Mouse (Mus musculus) v-Abl transformed pro-B cells (cell line): ENCODE results near the gene Adgrv1.
"Not testable (repeated sequence)": the region's sequence is repeated elsewhere in the genome, so short reads cannot be mapped to it uniquely, and the experiment has no call there.

Source experiments
- in situ Hi-C, 2 experiments: fragments of 400-800 bp; cut with MboI; formaldehyde crosslinking; loops; one replicate each; pipeline ENCODE4 v1.15.1; 2025; ENCODE audit not compliant: unreplicated experiment in 2 of 2

The Adgrv1 gene

DNA sequence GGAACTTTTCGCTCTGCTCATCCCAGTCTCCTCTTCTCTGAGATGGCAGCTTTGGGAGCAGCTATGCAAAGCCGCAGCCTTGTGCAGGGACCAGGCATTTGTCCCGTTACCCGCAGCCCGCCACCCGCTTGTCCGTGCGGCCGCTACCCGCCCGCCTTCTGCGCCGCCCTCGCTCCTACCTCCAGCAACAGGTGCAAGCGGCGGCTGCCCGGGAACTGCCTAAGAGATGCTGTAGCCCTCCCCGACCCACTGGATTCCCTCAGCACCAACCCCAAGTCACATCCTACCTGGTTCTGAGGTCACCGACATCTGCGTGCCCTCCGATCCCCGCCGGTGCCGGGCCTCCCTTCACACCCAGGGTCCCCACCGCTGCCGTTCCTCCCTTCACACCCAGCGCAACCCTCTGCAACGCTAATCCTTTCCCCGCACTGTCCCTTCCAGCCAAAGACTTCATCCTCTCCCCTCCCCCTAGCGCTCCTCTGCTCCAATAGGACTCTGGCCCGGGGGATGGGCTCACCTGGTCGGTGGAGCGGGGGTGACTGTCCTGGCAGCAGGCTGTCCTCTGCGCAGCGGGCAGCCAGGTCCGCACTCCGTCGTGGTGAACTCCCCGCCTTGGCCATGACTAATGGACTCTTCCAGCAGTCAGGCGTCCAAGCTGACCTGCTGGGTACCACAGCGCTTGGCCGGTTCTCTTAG lies at the start of gene Adgrv1:
Adgrv1 (minus strand) TSS at position 435 of the 696 bp plus-strand sequence.
- in situ Hi-C loops: no loop called here

DNA sequence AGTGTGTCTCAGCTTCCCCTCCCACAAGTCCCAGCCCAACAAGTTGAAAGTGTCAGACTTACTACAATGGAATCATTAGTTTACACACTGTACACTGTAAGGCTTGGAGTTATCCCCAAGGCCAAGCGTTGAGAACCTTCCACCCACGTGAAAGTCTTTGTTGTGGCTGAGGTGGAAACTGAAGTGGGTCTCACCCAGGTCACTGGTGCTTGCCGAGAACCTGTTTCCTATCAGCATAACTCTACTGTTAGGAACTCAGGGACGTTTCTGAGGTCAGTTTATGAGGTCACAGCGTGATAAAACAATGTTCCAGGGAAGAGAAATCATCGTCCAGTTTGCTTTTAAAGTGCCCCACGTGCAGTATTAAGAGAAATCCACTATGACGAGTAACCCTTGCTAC lies 42.4 kb upstream of the Adgrv1 start:
- in situ Hi-C loops: no loop called here

DNA sequence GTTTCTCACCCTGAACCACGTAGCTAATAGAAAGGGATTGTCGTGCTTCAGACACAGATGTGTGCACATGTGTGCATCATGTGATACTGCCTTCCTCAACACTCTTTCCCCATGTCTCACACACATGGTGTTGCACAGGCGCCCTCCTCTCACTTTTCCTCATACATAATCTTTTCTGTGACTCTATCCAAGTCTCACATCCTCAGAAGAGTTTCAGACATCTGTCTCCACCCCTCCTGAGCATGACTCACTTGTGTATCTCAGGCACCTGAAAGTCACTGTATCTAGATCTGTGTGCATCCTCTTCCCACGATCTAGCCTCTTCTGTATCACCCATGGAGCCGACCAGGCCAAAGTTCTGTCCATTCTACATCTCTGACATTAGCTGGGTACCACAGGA lies 34.8 kb upstream of the Adgrv1 start:
- in situ Hi-C loops: no loop called here

DNA sequence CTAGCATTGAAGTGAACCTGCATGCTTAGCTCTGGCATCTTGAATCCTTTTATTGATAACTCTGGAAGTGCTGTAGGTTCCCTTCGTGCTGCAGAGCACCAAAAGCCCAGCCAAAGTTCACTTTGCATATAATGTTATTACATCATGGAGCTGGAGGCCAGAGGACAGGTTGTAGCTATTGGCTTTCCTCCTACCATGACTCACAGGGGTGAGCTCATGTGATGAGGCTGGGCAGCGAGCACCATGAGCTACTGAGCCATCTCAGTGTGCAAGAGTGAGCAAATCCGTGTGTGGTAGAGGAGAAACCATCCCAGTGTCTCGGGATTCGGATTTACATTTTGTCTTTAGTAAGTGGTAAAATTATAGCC lies 31.4 kb upstream of the Adgrv1 start:
- in situ Hi-C loops: no loop called here

GRCm38 (mm10) chr13:81663566-81664330 lies 30.8 kb upstream of the Adgrv1 start:
- in situ Hi-C loops: no loop called here

DNA sequence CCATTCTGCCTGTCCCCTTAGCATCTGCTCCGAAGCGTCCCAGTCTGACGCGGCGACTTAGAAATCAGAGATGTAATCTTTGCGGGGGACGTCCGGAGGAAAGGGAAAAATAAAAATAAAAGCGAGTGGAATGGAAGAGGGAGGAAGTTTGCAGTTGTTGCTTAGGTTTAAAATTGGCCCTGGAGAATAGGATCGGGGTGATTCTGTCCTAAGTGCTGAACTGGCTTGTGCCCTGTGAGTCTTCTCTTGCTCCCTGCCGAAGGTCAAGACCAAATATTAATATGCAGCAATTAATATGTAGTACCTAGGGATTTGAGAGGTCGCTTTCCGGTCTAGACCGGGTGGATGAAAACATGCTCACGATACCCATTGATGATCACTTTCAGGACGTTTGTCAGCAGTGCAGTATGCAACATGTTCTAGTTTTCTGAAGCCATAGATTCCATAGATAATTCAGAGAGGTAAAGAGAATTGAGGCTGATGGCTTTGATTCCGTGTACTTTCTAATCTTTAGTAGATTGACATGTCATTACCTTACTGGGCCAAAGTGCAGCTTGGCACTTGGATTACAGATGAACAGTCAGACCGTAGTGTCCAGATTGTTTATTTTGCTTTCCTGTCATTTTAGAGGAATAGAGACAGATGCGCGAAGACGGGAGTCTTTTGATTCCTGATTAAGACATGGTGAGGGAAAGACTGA lies 25.2 kb upstream of the Adgrv1 start:
- in situ Hi-C loops: loop anchor here (5.0 kb wide), 1 partner anchor 54 kb away; the partner anchor contains the start of genes Mblac2 (in 2 of the 2) and Polr3g (in 2 of the 2)

GRCm38 (mm10) chr13:81657351-81658052 lies 24.5 kb upstream of the Adgrv1 start, which contains the start of gene Lysmd3:
Lysmd3 (plus strand) TSS chr13:81657663.
- in situ Hi-C loops: loop anchor here (5.0 kb wide), 1 partner anchor 55 kb away; the partner anchor contains the start of genes Mblac2 (in 2 of the 2) and Polr3g (in 2 of the 2)

DNA sequence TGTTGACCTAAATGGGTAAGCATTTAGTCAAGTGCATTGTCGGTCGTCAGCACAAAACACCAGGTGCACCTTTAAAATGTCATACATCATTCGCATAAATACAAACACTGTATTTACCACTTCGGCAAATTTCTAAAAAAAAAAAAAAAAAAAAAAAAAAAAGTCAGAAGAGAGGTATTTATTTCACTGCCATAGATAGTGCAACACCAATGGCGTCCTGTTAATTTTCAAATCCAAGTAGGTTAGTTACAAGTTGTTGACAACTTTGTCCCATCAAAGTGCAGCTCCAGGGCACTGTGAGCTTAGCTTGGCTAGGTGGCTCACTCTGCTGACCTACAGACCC lies 24.0 kb upstream of the Adgrv1 start:
- in situ Hi-C loops: loop anchor here (5.0 kb wide), 1 partner anchor 55 kb away; the partner anchor contains the start of genes Mblac2 (in 2 of the 2) and Polr3g (in 2 of the 2)

GRCm38 (mm10) chr13:81656091-81656850 lies 23.3 kb upstream of the Adgrv1 start:
- in situ Hi-C loops: loop anchor here (5.0 kb wide), 1 partner anchor 56 kb away; the partner anchor contains the start of genes Mblac2 (in 2 of the 2) and Polr3g (in 2 of the 2)

- in situ Hi-C loops: not testable (repeated sequence)
These were observed 17.4 kb upstream of the Adgrv1 start for GRCm38 (mm10) chr13:81650382-81650781.

DNA sequence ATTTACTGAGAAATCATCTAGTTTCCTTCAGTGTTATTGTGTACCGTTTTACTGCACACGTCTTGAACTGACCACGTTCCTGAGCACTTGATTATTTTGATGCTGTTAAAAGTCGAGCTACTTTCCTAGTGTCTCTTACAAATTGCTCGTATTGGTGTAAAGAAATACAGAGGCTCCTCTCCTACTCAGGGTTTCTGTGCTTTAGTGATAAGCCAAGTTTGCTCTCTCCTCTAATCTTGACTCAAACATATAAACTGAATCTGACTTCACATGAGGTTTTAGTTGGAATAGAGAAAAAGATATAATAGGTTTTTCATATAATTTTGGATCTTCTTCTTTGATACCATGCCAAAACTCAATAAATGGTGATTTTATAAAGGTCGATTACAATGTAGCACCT lies 13.4 kb upstream of the Adgrv1 start:
- in situ Hi-C loops: loop anchor here (5.0 to 10.0 kb wide), 3 partner anchors 118 to 779 kb away; no protein-coding TSS in a partner anchor

- in situ Hi-C loops: loop anchor here (5.0 to 10.0 kb wide), 4 partner anchors 113 to 769 kb away; no protein-coding TSS in a partner anchor
These were observed 11.2 kb upstream of the Adgrv1 start for GRCm38 (mm10) chr13:81644047-81644565.

DNA sequence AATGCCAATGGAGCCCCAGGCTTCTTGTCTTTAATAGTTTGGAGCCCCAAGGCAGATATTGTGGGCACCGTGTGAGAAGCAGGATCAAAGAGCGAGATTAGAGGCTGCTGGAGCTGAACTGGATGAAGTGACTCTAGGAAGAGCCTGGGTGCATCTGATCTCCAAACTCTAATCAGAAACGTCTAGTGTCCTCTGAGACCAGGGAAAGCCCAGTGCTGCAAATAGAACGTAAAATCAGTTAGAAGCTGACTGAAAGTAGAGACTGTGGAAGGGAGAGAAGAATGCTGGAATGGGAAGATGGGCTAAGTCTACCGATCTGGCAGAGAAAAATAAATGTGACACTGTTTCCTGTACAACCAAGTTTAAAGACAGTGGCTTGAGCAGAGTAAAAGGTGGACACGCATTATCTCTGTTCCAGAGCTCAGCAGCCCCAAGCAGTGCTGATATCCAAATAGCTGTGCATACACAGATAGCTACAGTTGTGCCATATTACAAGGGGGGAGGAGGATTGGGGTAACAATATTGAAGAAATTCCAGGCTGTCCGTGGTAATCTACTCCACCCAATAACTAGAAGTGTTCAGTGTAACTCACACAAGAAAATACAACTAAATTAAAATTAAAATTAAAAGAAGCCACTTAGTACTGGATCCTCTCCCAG lies 9.7 kb upstream of the Adgrv1 start:
- in situ Hi-C loops: loop anchor here (5.0 to 10.0 kb wide), 4 partner anchors 115 to 768 kb away; no protein-coding TSS in a partner anchor

- in situ Hi-C loops: loop anchor here (5.0 to 10.0 kb wide), 4 partner anchors 116 to 767 kb away; no protein-coding TSS in a partner anchor
These were observed 8.5 kb upstream of the Adgrv1 start for GRCm38 (mm10) chr13:81641289-81642045.

DNA sequence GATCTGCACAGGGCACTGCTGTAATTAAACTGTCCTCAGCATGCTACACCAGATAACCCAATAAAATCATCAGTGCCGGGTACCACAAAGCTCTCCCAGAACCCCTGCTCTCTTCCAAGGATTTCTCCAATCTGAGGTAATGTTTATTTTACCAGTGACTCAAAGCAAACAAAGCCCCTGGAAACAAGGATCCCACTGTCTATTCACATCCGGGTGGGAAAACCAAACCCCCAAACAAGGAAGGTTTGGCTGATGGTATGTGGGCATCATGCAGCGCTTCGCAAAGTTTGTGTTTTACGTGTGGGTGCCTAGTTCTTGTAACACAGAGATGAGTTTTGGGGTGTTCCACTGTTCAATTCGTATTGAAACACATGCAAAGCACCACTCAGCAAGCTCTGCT lies 7.9 kb upstream of the Adgrv1 start:
- in situ Hi-C loops: loop anchor here (5.0 to 10.0 kb wide), 4 partner anchors 116 to 766 kb away; no protein-coding TSS in a partner anchor

DNA sequence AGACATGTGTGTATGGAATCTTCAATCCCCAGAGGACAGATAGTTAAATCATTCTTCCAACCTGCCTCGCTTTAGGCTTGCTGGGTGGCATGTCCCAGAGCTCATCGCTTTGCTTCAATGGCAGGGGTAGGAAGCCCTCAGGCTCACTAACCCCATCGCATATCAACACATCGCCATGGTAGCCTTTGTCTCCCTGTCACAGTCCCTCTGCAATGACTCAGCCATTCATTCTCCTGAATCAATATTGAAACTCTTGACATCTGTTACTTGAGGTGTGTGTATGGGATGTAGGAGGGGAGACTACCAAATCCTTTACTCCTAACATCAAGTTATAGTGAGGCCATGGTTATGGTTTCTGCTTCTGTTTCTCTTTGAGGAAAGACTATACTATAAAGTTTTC lies 6.7 kb upstream of the Adgrv1 start:
- in situ Hi-C loops: loop anchor here (5.0 to 10.0 kb wide), 4 partner anchors 118 to 765 kb away; no protein-coding TSS in a partner anchor

DNA sequence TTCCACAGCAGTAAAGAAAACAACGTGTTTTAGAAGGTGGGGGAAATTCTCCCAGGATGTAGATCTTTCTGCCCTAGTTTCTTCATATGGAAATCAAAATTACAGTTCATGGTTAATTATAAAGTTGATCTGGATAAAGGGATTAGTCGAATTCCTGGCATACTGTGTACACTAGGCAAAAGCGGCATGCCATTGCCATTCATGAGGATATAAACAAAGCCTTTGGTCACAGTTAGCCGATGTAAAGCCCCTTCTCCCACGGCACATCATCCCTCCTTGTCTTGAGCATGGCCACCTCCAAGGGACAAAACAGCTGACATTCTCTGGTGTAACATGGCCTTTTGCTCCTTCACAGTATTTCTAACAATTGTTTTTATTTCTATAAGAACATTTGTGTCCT lies 2.4 kb downstream of the Adgrv1 start:
- in situ Hi-C loops: no loop called here

GRCm38 (mm10) chr13:81629395-81629794 lies 3.6 kb downstream of the Adgrv1 start:
- in situ Hi-C loops: no loop called here
